Mouse (Mus musculus) hindbrain, postnatal 0 days (tissue): ENCODE results near the gene Plk5. TPM values are rescaled to one million over a fixed set of nuclear protein-coding genes. Genes with fewer than 3 reads are reported as not detected.

Experiments used
- ATAC-seq: fragments of 200-750 bp; cut with Nextera tagmentation; 2 replicates; pipeline ENCODE4 v1.8.0; 2017; ENCODE audit warnings: mild to moderate bottlenecking, moderate TSS enrichment, moderate library complexity
- DNase-seq: peaks from one replicate; pipeline ENCODE4 v3.0.0-alpha.2; 2015; ENCODE audit warnings: low spot score
- H3K27ac ChIP-seq: fragments of 300-500 bp; sonication (generic); 2 replicates; pipeline ENCODE4 v1.5.1; 2014; ENCODE audit warnings: mild to moderate bottlenecking
- H3K27me3 ChIP-seq: fragments of 300-500 bp; sonication (generic); 2 replicates; pipeline ENCODE4 v1.6.1; 2014; ENCODE audit warnings: low read length, mixed read lengths; ENCODE audit not compliant: insufficient read depth
- H3K36me3 ChIP-seq: fragments of 300-500 bp; sonication (generic); 2 replicates; pipeline ENCODE4 v1.6.1; 2014; ENCODE audit warnings: low read length, mixed read lengths; ENCODE audit not compliant: insufficient read depth
- H3K4me1 ChIP-seq: fragments of 300-500 bp; sonication (generic); 2 replicates; pipeline ENCODE4 v1.6.1; 2014; ENCODE audit warnings: antibody characterized with exemption, low read length, mixed read lengths; ENCODE audit not compliant: insufficient read depth
- H3K4me2 ChIP-seq: fragments of 300-500 bp; sonication (generic); 2 replicates; pipeline ENCODE4 v1.6.1; 2014; ENCODE audit warnings: low read depth, mild to moderate bottlenecking, low read length, moderate library complexity, mixed read lengths
- H3K4me3 ChIP-seq: fragments of 300-500 bp; sonication (generic); 2 replicates; pipeline ENCODE4 v1.5.1; 2014; ENCODE audit warnings: low read length
- H3K9ac ChIP-seq: fragments of 300-500 bp; sonication (generic); replicated peaks from 2 replicates; pipeline ENCODE4 v1.6.1; 2014; ENCODE audit warnings: mild to moderate bottlenecking, low read length, moderate library complexity, mixed read lengths
- H3K9me3 ChIP-seq: fragments of 300-500 bp; sonication (generic); 2 replicates; pipeline ENCODE4 v1.6.1; 2016; ENCODE audit warnings: low read length, mixed read lengths
- CTCF ChIP-seq: IDR thresholded peaks from 2 replicates; pipeline ENCODE4 v1.5.1; 2016; ENCODE audit warnings: antibody characterized with exemption, control low read depth, low read depth
- WGBS: fragments of 180-500 bp; shearing (Covaris S2); extraction: QIAGEN DNeasy Blood & Tissue Kit; methylation state at CpG from one replicate; pipeline ENCODE4 v1.1.7; 2014; 5-methylcytosine and 5-hydroxymethylcytosine counted together
- polyA plus RNA-seq: library from polyadenylated mRNA; unstranded; fragments of >200 nt; fragmentation: Nextera tagmentation; extraction: Ambion mirVana; gene quantifications from 2 replicates; pipeline ENCODE4 v1.2.1, GENCODE M21; 2015
- total RNA-seq: library from RNA; depleted of rRNA; stranded (reverse); fragments of >200 nt; gene quantifications from 2 replicates; pipeline ENCODE4 v1.2.3, GENCODE M21; 2014

The Plk5 gene
- total and polyA plus RNA-seq, 2 experiments from 2014 or later = 8.9 to 15.7 TPM

GRCm38 (mm10) chr10:80395025-80395627 is 38.9 kb downstream of the Plk5 start:
- 94% methylated on average over 35 of the region's 35 CpGs for WGBS
- Histone ChIP-seq H3K27ac (no peak overlapping the region), H3K9me3 (no peaks in the 10 kb centered on the region), H3K4me2 (no peak overlapping the region), H3K4me1 (0 out of 2 replicates have a peak, but pooled peaks cover 13% of the 10 kb centered on the region), H3K9ac (no peak overlapping the region), H3K36me3 (peaks cover 38% of the 10 kb centered on the region; the same call in 1 of the 2 replicates), H3K4me3 (no peak overlapping the region), H3K27me3 (no peaks in the 10 kb centered on the region)
- DNase-seq = no peak
- no peak for TF ChIP-seq CTCF
- ATAC-seq = no peak

DNA sequence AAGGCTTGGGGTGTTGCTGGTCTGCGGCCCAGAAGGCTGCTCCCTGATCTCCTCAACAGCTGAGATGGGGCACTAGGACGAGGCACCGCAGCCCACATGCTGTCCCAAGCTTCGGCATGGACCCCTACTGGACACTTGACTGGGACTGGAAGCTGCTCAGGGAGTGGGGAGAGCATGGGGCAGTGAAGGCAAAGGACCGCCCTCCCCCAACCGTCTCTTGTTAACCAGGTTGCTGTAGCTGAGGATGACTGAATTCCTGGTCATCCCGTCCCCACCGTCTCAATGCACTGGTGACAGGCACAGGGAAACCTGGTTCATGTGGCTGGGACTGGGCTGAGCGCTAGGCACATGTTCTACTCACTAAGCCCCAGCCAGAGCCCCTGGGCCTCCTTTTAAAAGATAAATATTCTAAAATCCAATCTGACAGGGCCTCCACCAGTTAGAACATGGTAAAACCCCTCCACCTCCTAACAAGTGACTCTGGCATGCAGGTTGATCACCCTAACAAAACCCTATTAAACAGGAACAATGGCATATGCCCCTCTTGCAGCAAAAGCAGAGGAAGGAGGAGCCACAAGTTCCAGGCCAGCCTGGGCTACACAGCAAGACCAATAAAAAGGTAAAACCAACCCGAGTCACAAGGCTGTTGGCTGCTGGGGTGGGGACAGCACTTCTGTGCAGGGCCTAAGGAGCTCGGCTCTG is 40.7 kb downstream of the Plk5 start:
- 84% methylated on average over 11 of the region's 11 CpGs for WGBS
- H3K9me3 ChIP-seq = no peaks in the 10 kb centered on the region
- no peak overlapping the region for H3K4me3 ChIP-seq
- ATAC-seq (no peak), DNase-seq (no peak)
- no peaks in the 10 kb centered on the region for H3K27me3 ChIP-seq
- 0 out of 2 replicates have a peak, but pooled peaks cover 13% of the 10 kb centered on the region for H3K4me1 ChIP-seq
- peaks cover 32% of the 10 kb centered on the region; the same call in 1 of the 2 replicates for H3K36me3 ChIP-seq
- no peak for TF ChIP-seq CTCF
- H3K9ac ChIP-seq = peak overlapping the region; percentile 87; the same call in 1 of the 2 replicates
- peak overlapping the region; percentile 99; the same call in 1 of the 2 replicates for H3K27ac ChIP-seq
- peak overlapping the region; percentile 78 for H3K4me2 ChIP-seq

DNA sequence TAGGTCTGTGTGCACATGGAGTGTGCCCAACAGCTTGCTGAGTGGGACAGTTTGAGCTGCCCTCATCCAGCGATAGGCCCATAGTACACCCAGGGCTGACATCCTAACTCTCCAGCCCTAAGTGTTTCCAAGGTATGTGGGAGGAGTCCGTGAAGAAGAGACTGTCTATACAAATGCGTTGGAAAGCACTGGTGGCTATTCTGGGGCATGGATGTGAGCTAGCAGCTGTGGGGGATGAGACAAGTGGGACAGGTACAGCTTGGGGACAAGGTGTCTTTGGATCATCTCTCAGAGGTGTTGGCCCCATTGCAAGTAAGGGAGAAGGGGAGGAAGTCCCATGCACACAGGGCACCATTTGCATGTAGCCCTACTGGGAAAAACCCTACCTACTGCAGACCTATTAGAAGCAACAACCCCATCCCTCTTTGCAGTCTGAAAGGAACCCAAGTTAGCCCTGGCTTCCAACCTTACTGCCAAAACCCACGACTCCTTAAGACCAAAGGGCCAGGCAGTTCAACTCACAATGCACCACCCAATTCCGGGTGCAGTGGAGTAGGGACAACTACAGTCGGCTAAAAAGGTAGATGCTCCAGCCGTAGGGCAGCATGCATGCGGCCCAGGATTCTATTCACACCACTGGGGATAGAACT is 41.4 kb downstream of the Plk5 start:
- DNase-seq (no peak), ATAC-seq (no peak)
- peak overlapping the region; percentile 65 for H3K4me3 ChIP-seq
- peak overlapping the region; percentile 87; the same call in 1 of the 2 replicates for H3K9ac ChIP-seq
- H3K9me3 ChIP-seq = no peaks in the 10 kb centered on the region
- peak overlapping the region; percentile 78 for H3K4me2 ChIP-seq
- 32% methylated on average over 8 of the region's 8 CpGs for WGBS
- peaks cover 29% of the 10 kb centered on the region; the same call in 1 of the 2 replicates for H3K36me3 ChIP-seq
- peak overlapping the region; percentile 99 for H3K27ac ChIP-seq
- 0 out of 2 replicates have a peak, but pooled peaks cover 13% of the 10 kb centered on the region for H3K4me1 ChIP-seq
- TF ChIP-seq CTCF = no peak
- H3K27me3 ChIP-seq = no peaks in the 10 kb centered on the region

- Histone ChIP-seq H3K27ac (peak overlapping the region; percentile 99), H3K4me1 (0 out of 2 replicates have a peak, but pooled peaks cover 13% of the 10 kb centered on the region), H3K36me3 (peaks cover 26% of the 10 kb centered on the region; the same call in 1 of the 2 replicates), H3K4me3 (peak overlapping the region; percentile 65), H3K27me3 (no peaks in the 10 kb centered on the region), H3K9me3 (no peaks in the 10 kb centered on the region), H3K9ac (peak overlapping the region; percentile 87), H3K4me2 (peak overlapping the region; percentile 78)
- TF ChIP-seq CTCF = no peak
- no peak for ATAC-seq
- 0% methylated on average over 1 of the region's 1 CpGs for WGBS
- no peak for DNase-seq
Measured at GRCm38 (mm10) chr10:80398174-80398535, 41.9 kb downstream of the Plk5 start.

GRCm38 (mm10) chr10:80398719-80399190 is 42.5 kb downstream of the Plk5 start:
- Histone ChIP-seq H3K9ac (peak overlapping the region; percentile 87), H3K9me3 (no peaks in the 10 kb centered on the region), H3K36me3 (peaks cover 20% of the 10 kb centered on the region; the same call in 1 of the 2 replicates), H3K27ac (peak overlapping the region; percentile 99), H3K4me2 (peak overlapping the region; percentile 78), H3K4me3 (peak overlapping the region; percentile 65), H3K4me1 (0 out of 2 replicates have a peak, but pooled peaks cover 13% of the 10 kb centered on the region), H3K27me3 (no peaks in the 10 kb centered on the region)
- WGBS = 1% methylated on average over 57 of the region's 59 CpGs
- DNase-seq (peak; percentile 100), ATAC-seq (peak; percentile 83)
- peak; percentile 28; the same call in 1 of the 2 replicates for TF ChIP-seq CTCF

DNA sequence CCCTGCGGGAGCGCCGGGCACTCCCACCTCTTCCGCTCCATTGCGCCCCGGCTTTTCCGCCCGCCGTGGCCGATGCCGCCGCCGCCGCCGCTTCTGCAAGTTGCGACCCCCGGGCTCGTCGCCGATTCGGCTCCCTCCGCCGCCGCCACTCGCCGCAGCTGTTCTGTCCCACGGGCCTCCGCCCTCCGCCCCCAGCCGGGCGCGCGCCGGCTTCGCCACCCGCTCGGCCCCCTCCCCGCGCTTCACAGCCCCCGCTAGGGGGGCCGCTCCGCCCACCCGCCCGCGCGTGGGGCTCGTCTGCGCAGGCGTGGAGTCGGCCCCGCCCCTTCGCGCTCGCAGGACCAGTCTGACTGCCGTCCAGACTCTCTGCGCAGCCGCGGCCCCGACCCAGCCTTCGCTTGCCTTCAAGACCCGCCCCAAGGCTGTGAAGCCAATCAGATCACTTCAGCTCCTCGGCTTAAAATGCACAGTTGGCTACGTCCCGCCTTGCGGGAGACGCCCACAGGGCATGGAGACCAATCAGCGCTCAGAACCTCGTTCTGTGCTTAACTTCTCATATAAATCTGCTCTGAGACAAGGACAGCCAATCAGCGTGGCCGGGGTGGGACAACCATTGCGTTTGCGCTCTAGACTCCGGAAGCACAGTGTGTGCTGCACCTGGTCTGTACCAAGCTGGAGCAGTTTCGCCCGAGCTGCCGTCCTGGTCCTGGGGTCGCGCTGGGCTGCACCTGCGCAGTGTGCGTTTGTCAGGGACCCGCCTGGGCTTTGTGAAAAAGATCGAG is 43.1 kb downstream of the Plk5 start, which contains the start of gene Mbd3:
Gene Mbd3 (minus strand): TSS at position 360 of the 782 bp plus-strand sequence.
- no peak for TF ChIP-seq CTCF
- DNase-seq (peak; percentile 100), ATAC-seq (peak; percentile 97)
- Histone ChIP-seq H3K4me3 (peak within 1 kb of the TSS; percentile 65), H3K27me3 (no peaks in the 10 kb centered on the region), H3K27ac (peak within 1 kb of the TSS; percentile 99), H3K36me3 (peaks cover 15% of the 10 kb centered on the region; the same call in 1 of the 2 replicates), H3K9ac (peak within 1 kb of the TSS; percentile 87), H3K4me1 (0 out of 2 replicates have a peak, but pooled peaks cover 13% of the 10 kb centered on the region), H3K4me2 (peak within 1 kb of the TSS; percentile 78), H3K9me3 (no peaks in the 10 kb centered on the region)
- WGBS = 2% methylated on average over 70 of the region's 82 CpGs
